Mouse (Mus musculus) stomach, embryonic 16.5 days (tissue): ENCODE measurements at regions not wholly inside any gene's neighbourhood (a gene's known extent, or its start where the extent isn't known, plus 50 kb on each side); places are given as distances from the start of the nearest gene placed in this dataset.

Experiments
- ATAC-seq: fragments of 200-750 bp; cut with Nextera tagmentation; 2 replicates; pipeline ENCODE4 v1.8.0; 2017; ENCODE audit warnings: moderate number of reproducible peaks, moderate TSS enrichment; ENCODE audit not compliant: insufficient read depth, low FRiP score
- H3K27ac ChIP-seq: fragments of 300-500 bp; sonication (generic); 2 replicates; pipeline ENCODE4 v1.5.1; 2014; ENCODE audit warnings: low read length
- H3K27me3 ChIP-seq: fragments of 300-500 bp; sonication (generic); 2 replicates; pipeline ENCODE4 v1.6.1; 2014; ENCODE audit warnings: low read length, control low read depth, mixed read lengths; ENCODE audit not compliant: control insufficient read depth, insufficient read depth
- H3K36me3 ChIP-seq: fragments of 300-500 bp; sonication (generic); 2 replicates; pipeline ENCODE4 v1.6.1; 2014; ENCODE audit warnings: low read length; ENCODE audit not compliant: control insufficient read depth, insufficient read depth
- H3K4me1 ChIP-seq: fragments of 300-500 bp; sonication (generic); 2 replicates; pipeline ENCODE4 v1.6.1; 2014; ENCODE audit warnings: low read length, control low read depth, mixed read lengths; ENCODE audit not compliant: control insufficient read depth, insufficient read depth
- H3K4me2 ChIP-seq: fragments of 300-500 bp; sonication (generic); 2 replicates; pipeline ENCODE4 v1.6.1; 2014; ENCODE audit warnings: low read depth, low read length, mixed read lengths
- H3K4me3 ChIP-seq: fragments of 300-500 bp; sonication (generic); replicated peaks from 2 replicates; pipeline ENCODE4 v1.5.1; 2014; ENCODE audit warnings: mild to moderate bottlenecking, low read length
- H3K9ac ChIP-seq: fragments of 300-500 bp; sonication (generic); 2 replicates; pipeline ENCODE4 v1.6.1; 2014; ENCODE audit warnings: low read length
- H3K9me3 ChIP-seq: fragments of 300-500 bp; sonication (generic); replicated peaks from 2 replicates; pipeline ENCODE4 v1.6.1; 2016; ENCODE audit warnings: low read length, control low read depth; ENCODE audit not compliant: control insufficient read depth
- WGBS: fragments of 180-500 bp; shearing (Covaris S2); extraction: QIAGEN DNeasy Blood & Tissue Kit; methylation state at CpG from one replicate; pipeline ENCODE4 v1.1.7; 2014; 5-methylcytosine and 5-hydroxymethylcytosine counted together

DNA sequence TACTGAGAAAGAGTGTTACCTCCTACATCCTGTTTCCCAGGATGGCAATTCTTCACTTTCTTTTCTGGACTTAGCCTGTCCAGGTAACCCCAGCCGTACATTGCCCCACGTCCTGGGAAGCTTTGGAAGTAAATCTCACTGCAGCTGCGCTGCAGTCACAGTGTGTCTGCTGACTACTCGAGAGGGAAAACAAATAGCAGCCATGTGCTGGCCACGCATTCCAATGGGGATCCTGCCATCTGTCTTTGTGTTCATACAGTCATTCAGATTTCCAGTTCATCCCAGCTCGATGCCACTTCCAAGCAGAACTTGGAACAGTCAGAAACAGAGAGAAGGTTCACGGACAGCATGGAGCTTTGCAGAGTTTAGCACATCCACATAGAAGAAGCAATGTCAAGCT, 690.2 kb upstream of the Acvr2a start:
- no peaks in the 10 kb centered on the region for H3K27me3 ChIP-seq
- H3K4me1 ChIP-seq = no peaks in the 10 kb centered on the region
- no peak overlapping the region for H3K9ac ChIP-seq
- 43% methylated on average over 7 of the region's 7 CpGs for WGBS
- H3K36me3 ChIP-seq = no peaks in the 10 kb centered on the region
- no peaks in the 10 kb centered on the region for H3K9me3 ChIP-seq
- H3K4me2 ChIP-seq = no peak overlapping the region
- no peak overlapping the region for H3K27ac ChIP-seq
- no peak for ATAC-seq
- H3K4me3 ChIP-seq = no peak overlapping the region

GRCm38 (mm10) chr2:48138051-48138611, 675.8 kb upstream of the Acvr2a start:
- no peaks in the 10 kb centered on the region for H3K4me1 ChIP-seq
- no peak overlapping the region for H3K4me2 ChIP-seq
- H3K9ac ChIP-seq = no peak overlapping the region
- ATAC-seq = no peak
- H3K4me3 ChIP-seq = no peak overlapping the region
- no peaks in the 10 kb centered on the region for H3K27me3 ChIP-seq
- no peak overlapping the region for H3K27ac ChIP-seq
- no peaks in the 10 kb centered on the region for H3K36me3 ChIP-seq
- H3K9me3 ChIP-seq = no peaks in the 10 kb centered on the region
- WGBS = 88% methylated on average over 2 of the region's 2 CpGs

- no peak for ATAC-seq
- WGBS = 86% methylated on average over 2 of the region's 2 CpGs
- no peaks in the 10 kb centered on the region for H3K9me3 ChIP-seq
- no peaks in the 10 kb centered on the region for H3K36me3 ChIP-seq
- H3K27ac ChIP-seq = no peak overlapping the region
- no peaks in the 10 kb centered on the region for H3K4me1 ChIP-seq
- H3K27me3 ChIP-seq = no peaks in the 10 kb centered on the region
- H3K9ac ChIP-seq = no peak overlapping the region
- no peak overlapping the region for H3K4me2 ChIP-seq
- H3K4me3 ChIP-seq = no peak overlapping the region
Measured at GRCm38 (mm10) chr2:48141281-48141680, 672.6 kb upstream of the Acvr2a start.

- WGBS = 72% methylated on average over 3 of the region's 3 CpGs
- H3K9me3 ChIP-seq = no peaks in the 10 kb centered on the region
- H3K9ac ChIP-seq = no peak overlapping the region
- no peaks in the 10 kb centered on the region for H3K4me1 ChIP-seq
- no peak overlapping the region for H3K4me2 ChIP-seq
- no peaks in the 10 kb centered on the region for H3K27me3 ChIP-seq
- ATAC-seq = no peak
- H3K27ac ChIP-seq = no peak overlapping the region
- H3K36me3 ChIP-seq = no peaks in the 10 kb centered on the region
- no peak overlapping the region for H3K4me3 ChIP-seq
Measured at GRCm38 (mm10) chr2:48154706-48155105, 659.2 kb upstream of the Acvr2a start.

GRCm38 (mm10) chr2:48172626-48173025, 641.3 kb upstream of the Acvr2a start:
- Histone ChIP-seq H3K4me1 (no peaks in the 10 kb centered on the region), H3K4me3 (no peak overlapping the region), H3K4me2 (no peak overlapping the region), H3K9me3 (no peaks in the 10 kb centered on the region), H3K36me3 (no peaks in the 10 kb centered on the region), H3K27ac (no peak overlapping the region), H3K9ac (no peak overlapping the region), H3K27me3 (no peaks in the 10 kb centered on the region)
- ATAC-seq = no peak
- WGBS = 36% methylated on average over 1 of the region's 1 CpGs

DNA sequence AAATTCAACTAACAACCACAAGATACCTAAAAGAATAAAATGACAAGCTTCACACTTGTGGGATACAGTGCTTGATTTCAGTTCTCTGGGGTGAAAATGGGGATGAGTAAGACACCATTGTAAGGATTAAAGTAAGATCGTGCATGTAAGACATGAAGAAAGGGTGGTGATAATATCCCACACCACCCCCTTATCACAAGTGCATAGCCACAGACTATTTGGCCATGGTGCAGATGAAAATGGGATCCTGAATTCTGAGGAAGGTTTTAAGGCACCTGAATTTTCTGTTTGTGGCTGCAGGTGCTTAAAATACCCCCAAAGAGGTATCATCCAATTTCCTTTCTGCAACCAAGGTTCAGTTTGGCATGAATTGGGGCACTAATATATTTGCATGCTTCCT, 627.7 kb upstream of the Acvr2a start:
- Histone ChIP-seq H3K27me3 (no peaks in the 10 kb centered on the region), H3K36me3 (no peaks in the 10 kb centered on the region), H3K9me3 (no peaks in the 10 kb centered on the region), H3K4me1 (no peaks in the 10 kb centered on the region), H3K4me2 (no peak overlapping the region), H3K4me3 (no peak overlapping the region), H3K27ac (no peak overlapping the region), H3K9ac (no peak overlapping the region)
- ATAC-seq = no peak
- WGBS = 83% methylated on average over 1 of the region's 1 CpGs

DNA sequence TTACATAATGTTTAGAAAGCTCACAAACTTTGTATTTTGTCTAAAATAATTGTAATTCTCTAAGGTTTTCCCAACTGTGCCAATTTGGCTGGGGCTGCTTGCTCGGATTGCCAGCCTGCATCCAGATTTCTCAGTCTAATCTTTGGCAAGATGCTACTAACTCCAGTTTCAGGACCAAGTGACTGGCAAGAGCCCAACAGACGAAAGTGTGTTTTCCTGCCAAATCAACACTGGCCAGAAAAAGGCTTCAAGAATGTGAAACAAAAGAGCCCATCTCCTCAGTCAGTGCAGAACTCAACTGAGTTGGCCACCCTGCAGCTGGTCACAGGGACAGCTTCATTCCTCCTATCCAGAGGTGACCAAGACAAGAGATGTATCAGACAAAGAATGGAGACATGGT, 627.3 kb upstream of the Acvr2a start:
- Histone ChIP-seq H3K36me3 (no peaks in the 10 kb centered on the region), H3K27ac (no peak overlapping the region), H3K4me3 (no peak overlapping the region), H3K9ac (no peak overlapping the region), H3K4me2 (no peak overlapping the region), H3K9me3 (no peaks in the 10 kb centered on the region), H3K4me1 (no peaks in the 10 kb centered on the region), H3K27me3 (no peaks in the 10 kb centered on the region)
- 60% methylated on average over 2 of the region's 2 CpGs for WGBS
- no peak for ATAC-seq

- ATAC-seq = no peak
- Histone ChIP-seq H3K36me3 (no peaks in the 10 kb centered on the region), H3K27ac (no peak overlapping the region), H3K27me3 (no peaks in the 10 kb centered on the region), H3K9ac (no peak overlapping the region), H3K4me2 (no peak overlapping the region), H3K4me1 (no peaks in the 10 kb centered on the region), H3K9me3 (no peaks in the 10 kb centered on the region), H3K4me3 (no peak overlapping the region)
- WGBS = 40% methylated on average over 1 of the region's 1 CpGs
Measured at GRCm38 (mm10) chr2:48211804-48212203, 602.1 kb upstream of the Acvr2a start.

- Histone ChIP-seq H3K4me2 (no peak overlapping the region), H3K27me3 (no peaks in the 10 kb centered on the region), H3K36me3 (no peaks in the 10 kb centered on the region), H3K9me3 (no peaks in the 10 kb centered on the region), H3K4me3 (no peak overlapping the region), H3K27ac (no peak overlapping the region), H3K4me1 (no peaks in the 10 kb centered on the region), H3K9ac (no peak overlapping the region)
- ATAC-seq = no peak
- WGBS = 71% methylated on average over 3 of the region's 3 CpGs
Measured at GRCm38 (mm10) chr2:48220771-48221170, 593.1 kb upstream of the Acvr2a start.
